Mouse (Mus musculus): Measurements from ENCODE around the gene Apba1.

DNA sequence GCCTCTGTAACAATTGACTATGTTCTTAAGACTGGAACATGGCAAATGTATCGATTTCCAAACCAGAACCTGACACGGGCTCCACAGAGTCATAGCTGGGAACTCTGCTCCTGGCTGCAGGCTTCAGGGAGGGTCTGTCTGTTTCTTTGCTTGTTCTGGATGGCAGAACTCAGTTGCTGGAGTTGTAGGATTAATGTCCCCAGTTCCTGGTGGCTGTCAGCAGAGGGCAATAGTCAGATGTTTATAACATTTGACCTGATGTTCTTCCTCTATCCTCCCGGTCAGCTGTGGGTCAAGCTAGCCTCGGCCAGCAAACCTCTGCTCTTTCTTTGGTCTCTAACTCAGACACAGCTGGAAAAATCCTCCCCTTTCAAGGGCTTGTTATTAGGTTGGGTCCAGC is 104.0 kb downstream of the Apba1 start:
- TF ChIP-seq CTCF (IDR thresholded peaks at IDR 0.05; ENCODE audit: borderline replicate concordance, insufficient read depth, low read depth, low read length) (peak; percentile 42; the same call in 1 of the 2 replicates), POLR2A (IDR thresholded peaks at IDR 0.05; ENCODE audit: borderline replicate concordance, insufficient read depth, low read length) (no peak)

Data from cerebellum, adult 2 months (tissue).